Mouse (Mus musculus) midbrain, embryonic 11.5 days (tissue): ENCODE data around the gene Polr1d. TPM values are rescaled to one million over a fixed set of nuclear protein-coding genes. Genes with fewer than 3 reads are reported as not detected.

Source experiments
- ATAC-seq: fragments of 200-750 bp; cut with Nextera tagmentation; 2 replicates; pipeline ENCODE4 v1.8.0; 2017; ENCODE audit warnings: moderate TSS enrichment, moderate library complexity; ENCODE audit not compliant: low FRiP score
- DNase-seq: peaks from one replicate; pipeline ENCODE4 v3.0.0; 2015; ENCODE audit warnings: low spot score; ENCODE audit errors: missing footprints
- H3K27ac ChIP-seq: fragments of 300-500 bp; sonication (generic); 2 replicates; pipeline ENCODE4 v1.5.1; 2014; ENCODE audit warnings: low read depth, low read length
- H3K27me3 ChIP-seq: fragments of 300-500 bp; sonication (generic); 2 replicates; pipeline ENCODE4 v1.6.1; 2014; ENCODE audit warnings: mild to moderate bottlenecking, low read length, moderate library complexity, mixed read lengths; ENCODE audit not compliant: control insufficient read depth, insufficient read depth
- H3K36me3 ChIP-seq: fragments of 300-500 bp; sonication (generic); 2 replicates; pipeline ENCODE4 v1.6.1; 2014; ENCODE audit warnings: mild to moderate bottlenecking, low read length, moderate library complexity, mixed read lengths; ENCODE audit not compliant: control insufficient read depth, insufficient read depth
- H3K4me1 ChIP-seq: fragments of 300-500 bp; sonication (generic); 2 replicates; pipeline ENCODE4 v1.6.1; 2014; ENCODE audit warnings: low read length; ENCODE audit not compliant: control insufficient read depth, insufficient read depth
- H3K4me2 ChIP-seq: fragments of 300-500 bp; sonication (generic); 2 replicates; pipeline ENCODE4 v1.6.1; 2014; ENCODE audit warnings: mild to moderate bottlenecking, moderate library complexity
- H3K4me3 ChIP-seq: fragments of 300-500 bp; sonication (generic); 2 replicates; pipeline ENCODE4 v1.5.1; 2014; ENCODE audit warnings: low read depth, low read length
- H3K9ac ChIP-seq: fragments of 300-500 bp; sonication (generic); 2 replicates; pipeline ENCODE4 v1.6.1; 2014; ENCODE audit warnings: low read length
- H3K9me3 ChIP-seq: fragments of 300-500 bp; sonication (generic); 2 replicates; pipeline ENCODE4 v1.6.1; 2016; ENCODE audit warnings: low read length; ENCODE audit not compliant: control insufficient read depth
- WGBS: fragments of 180-500 bp; shearing (Covaris S2); extraction: QIAGEN DNeasy Blood & Tissue Kit; methylation state at CpG from one replicate; pipeline ENCODE4 v1.1.7; 2014; 5-methylcytosine and 5-hydroxymethylcytosine counted together
- polyA plus RNA-seq: library from polyadenylated mRNA; unstranded; fragments of >200 nt; fragmentation: Nextera tagmentation; extraction: Ambion mirVana; gene quantifications from 2 replicates; pipeline ENCODE4 v1.2.1, GENCODE M21; 2014

Gene Polr1d
- polyA plus RNA-seq, 1 experiment from 2014 or later, result 120 TPM

- Histone ChIP-seq H3K27ac (peak within 1 kb of the TSS; percentile 65), H3K4me3 (peak within 1 kb of the TSS; percentile 82), H3K27me3 (no peaks in the 10 kb centered on the region; the same call in 1 of the 2 replicates), H3K36me3 (no peaks in the 10 kb centered on the region; the same call in 1 of the 2 replicates), H3K9ac (peak within 1 kb of the TSS; percentile 82), H3K4me2 (peak within 1 kb of the TSS; percentile 82), H3K9me3 (no peaks in the 10 kb centered on the region), H3K4me1 (peaks cover 10% of the 10 kb centered on the region)
- peak; percentile 99 for ATAC-seq
- under 1% methylated on average over 61 of the region's 65 CpGs for WGBS
- DNase-seq, result peak; percentile 99
These were observed 638 bp upstream of the Polr1d start, which contains the start of gene Lnx2 for GRCm38 (mm10) chr5:147076026-147076798. Gene Lnx2 (minus strand): TSS chr5:147076586.

DNA sequence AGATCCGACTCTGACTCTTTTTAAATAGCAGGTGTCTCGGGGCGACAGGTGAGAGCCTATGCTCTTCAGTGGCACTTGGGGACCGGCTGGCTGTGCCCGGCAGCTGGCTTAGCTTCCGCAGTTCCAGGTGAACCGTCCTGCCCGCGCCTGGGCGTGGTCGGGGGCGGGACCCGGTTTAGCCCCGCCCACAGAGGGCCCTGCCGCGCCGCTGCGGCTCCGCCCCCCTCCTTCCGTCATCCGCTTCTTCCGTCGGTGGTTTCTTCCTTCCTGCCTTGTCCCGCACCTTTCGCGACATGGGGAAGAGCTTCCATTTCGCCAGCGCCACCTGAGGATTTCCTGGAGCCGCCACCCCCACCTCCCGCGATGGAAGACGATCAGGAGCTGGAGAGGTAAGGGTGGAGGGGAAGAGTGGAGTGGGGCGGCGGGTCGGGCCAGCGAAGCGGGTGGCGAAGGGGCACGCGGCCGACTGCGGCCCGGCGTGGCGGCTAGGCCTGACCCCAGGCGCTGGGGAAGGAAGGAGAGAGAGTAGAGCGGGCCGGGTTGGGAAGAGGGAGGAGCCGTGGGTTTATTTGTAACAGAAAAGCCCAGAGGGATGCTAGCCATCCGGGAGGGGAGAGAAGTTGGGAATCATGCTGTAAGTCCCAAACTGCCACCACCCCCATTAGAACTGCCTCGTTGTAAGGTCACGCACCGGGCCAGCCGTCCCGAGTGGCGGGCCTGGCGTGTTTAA, 620 bp downstream of the Polr1d start:
- H3K9ac ChIP-seq, result peak overlapping the region; percentile 82
- under 1% methylated on average over 57 of the region's 57 CpGs for WGBS
- DNase-seq, result peak; percentile 99
- ATAC-seq, result peak; percentile 68
- no peaks in the 10 kb centered on the region for H3K9me3 ChIP-seq
- peak overlapping the region; percentile 82 for H3K4me2 ChIP-seq
- H3K27me3 ChIP-seq, result no peaks in the 10 kb centered on the region; the same call in 1 of the 2 replicates
- peak overlapping the region; percentile 82 for H3K4me3 ChIP-seq
- H3K4me1 ChIP-seq, result peaks cover 10% of the 10 kb centered on the region
- no peak overlapping the region for H3K27ac ChIP-seq
- no peaks in the 10 kb centered on the region; the same call in 1 of the 2 replicates for H3K36me3 ChIP-seq

DNA sequence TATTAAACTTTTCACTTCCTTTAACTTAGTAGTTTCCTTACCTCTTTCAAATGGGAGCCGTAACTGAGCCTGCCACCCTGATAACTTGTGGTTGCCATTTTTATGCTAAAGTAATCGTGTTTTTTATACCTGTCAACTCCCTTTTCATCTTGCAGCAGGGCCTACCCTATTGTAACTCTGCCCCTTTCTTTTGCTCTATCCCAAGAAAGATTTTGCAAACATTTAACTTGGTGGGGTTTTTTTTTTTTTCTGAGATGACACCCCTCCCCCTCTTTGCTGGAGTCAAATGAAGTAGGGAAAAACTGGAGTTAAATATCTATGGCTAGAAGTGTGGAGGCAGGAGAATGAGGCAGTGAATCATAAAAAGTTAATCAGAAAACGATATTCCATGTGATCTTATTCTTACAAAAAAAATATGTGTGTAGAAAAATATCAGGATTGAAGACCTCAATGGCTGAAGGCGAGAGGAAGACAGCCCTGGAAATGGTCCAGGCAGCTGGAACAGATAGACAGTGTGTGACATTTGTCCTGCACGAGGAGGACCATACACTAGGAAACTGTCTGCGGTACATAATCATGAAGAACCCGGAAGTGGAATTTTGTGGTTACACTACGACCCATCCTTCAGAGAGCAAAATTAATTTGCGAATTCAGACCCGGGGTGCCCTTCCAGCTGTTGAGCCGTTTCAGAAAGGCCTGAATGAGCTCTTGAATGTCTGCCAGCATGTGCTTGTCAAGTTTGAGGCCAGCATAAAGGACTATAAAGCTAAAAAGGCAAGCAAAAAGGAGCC, 1.5 kb downstream of the Polr1d start:
- H3K27me3 ChIP-seq, result no peaks in the 10 kb centered on the region; the same call in 1 of the 2 replicates
- H3K36me3 ChIP-seq, result no peaks in the 10 kb centered on the region; the same call in 1 of the 2 replicates
- no peak for DNase-seq
- H3K27ac ChIP-seq, result no peak overlapping the region
- H3K9ac ChIP-seq, result peak overlapping the region; percentile 82
- H3K4me2 ChIP-seq, result peak overlapping the region; percentile 82
- peak overlapping the region; percentile 82 for H3K4me3 ChIP-seq
- no peaks in the 10 kb centered on the region for H3K9me3 ChIP-seq
- no peak for ATAC-seq
- 73% methylated on average over 11 of the region's 11 CpGs for WGBS
- peaks cover 10% of the 10 kb centered on the region for H3K4me1 ChIP-seq

- ATAC-seq, result no peak
- H3K36me3 ChIP-seq, result peaks cover 3% of the 10 kb centered on the region
These were observed 8.5 kb downstream of the Polr1d start for GRCm38 (mm10) chr5:147085201-147085894.

DNA sequence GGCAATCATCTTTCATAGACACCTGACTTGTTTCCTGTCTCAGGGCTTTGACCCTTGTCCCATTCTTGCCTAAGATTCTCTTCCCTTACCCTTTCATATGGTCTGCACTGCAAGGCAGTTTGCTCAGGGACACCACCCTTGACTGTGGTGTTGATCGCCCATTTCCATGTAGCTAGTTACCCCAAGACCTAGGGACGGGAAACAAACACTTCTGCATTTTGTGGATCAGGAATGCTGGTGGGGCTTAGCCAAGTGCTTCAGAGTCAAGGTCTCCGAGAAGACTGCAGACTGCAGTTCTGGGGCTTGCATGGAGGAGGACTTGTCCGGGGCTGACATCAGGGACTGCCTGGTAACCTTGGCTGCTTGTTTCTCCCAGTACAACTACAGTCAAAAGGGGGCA, 10.0 kb downstream of the Polr1d start:
- Histone ChIP-seq H3K9ac (no peak overlapping the region), H3K9me3 (no peaks in the 10 kb centered on the region), H3K27me3 (no peaks in the 10 kb centered on the region), H3K4me1 (no peaks in the 10 kb centered on the region), H3K36me3 (peaks cover 3% of the 10 kb centered on the region), H3K4me2 (no peak overlapping the region), H3K4me3 (no peak overlapping the region), H3K27ac (no peak overlapping the region)
- DNase-seq, result no peak
- ATAC-seq, result no peak
- 88% methylated on average over 4 of the region's 4 CpGs for WGBS

More at GRCm38 (mm10) chr5:147085201-147085894, 8.5 kb downstream of the Polr1d start:
- Histone ChIP-seq H3K4me2 (no peak overlapping the region), H3K9ac (no peak overlapping the region), H3K4me3 (no peak overlapping the region), H3K27ac (no peak overlapping the region), H3K27me3 (no peaks in the 10 kb centered on the region), H3K4me1 (no peaks in the 10 kb centered on the region), H3K9me3 (no peaks in the 10 kb centered on the region)
- DNase-seq, result no peak
- 93% methylated on average over 9 of the region's 9 CpGs for WGBS

DNA sequence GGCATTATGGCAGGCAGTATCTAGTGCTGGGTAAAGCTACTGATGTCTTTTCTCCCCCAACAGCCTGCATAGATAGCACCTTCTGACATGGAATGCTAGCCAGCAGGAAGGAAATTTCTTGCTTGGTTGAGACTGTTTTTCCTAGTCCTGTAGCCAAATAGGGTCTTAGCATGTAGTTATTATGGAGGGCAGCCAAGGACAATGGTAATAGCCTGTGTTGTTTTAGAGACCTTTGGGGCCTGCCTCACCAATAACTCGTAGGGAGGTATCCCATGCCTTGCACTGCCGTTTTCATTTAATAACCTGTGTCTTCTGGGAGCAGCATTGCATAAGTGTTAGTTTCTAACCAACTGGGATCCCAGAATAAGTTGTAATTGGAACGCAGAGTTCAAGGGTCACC, 13.0 kb downstream of the Polr1d start:
- H3K4me2 ChIP-seq, result no peak overlapping the region
- no peaks in the 10 kb centered on the region for H3K4me1 ChIP-seq
- no peak for DNase-seq
- WGBS, result 91% methylated on average over 3 of the region's 3 CpGs
- no peak overlapping the region for H3K9ac ChIP-seq
- H3K27me3 ChIP-seq, result no peaks in the 10 kb centered on the region
- H3K4me3 ChIP-seq, result no peak overlapping the region
- no peak overlapping the region for H3K27ac ChIP-seq
- H3K9me3 ChIP-seq, result no peaks in the 10 kb centered on the region
- ATAC-seq, result no peak
- peaks cover 3% of the 10 kb centered on the region for H3K36me3 ChIP-seq

GRCm38 (mm10) chr5:147090256-147090963, 13.6 kb downstream of the Polr1d start:
- no peak overlapping the region for H3K4me3 ChIP-seq
- H3K27me3 ChIP-seq, result no peaks in the 10 kb centered on the region
- no peaks in the 10 kb centered on the region for H3K4me1 ChIP-seq
- no peak overlapping the region for H3K27ac ChIP-seq
- peaks cover 3% of the 10 kb centered on the region for H3K36me3 ChIP-seq
- no peak overlapping the region for H3K4me2 ChIP-seq
- DNase-seq (no peak), ATAC-seq (no peak)
- no peak overlapping the region for H3K9ac ChIP-seq
- no peaks in the 10 kb centered on the region for H3K9me3 ChIP-seq
- WGBS, result 88% methylated on average over 11 of the region's 11 CpGs

- H3K9ac ChIP-seq, result no peak overlapping the region
- no peak for ATAC-seq
- no peak overlapping the region for H3K4me3 ChIP-seq
- no peak for DNase-seq
- H3K4me2 ChIP-seq, result no peak overlapping the region
- peaks cover 2% of the 10 kb centered on the region; the same call in 1 of the 2 replicates for H3K36me3 ChIP-seq
- no peaks in the 10 kb centered on the region for H3K27me3 ChIP-seq
- H3K9me3 ChIP-seq, result no peaks in the 10 kb centered on the region
- no peaks in the 10 kb centered on the region for H3K4me1 ChIP-seq
- WGBS, result 94% methylated on average over 7 of the region's 7 CpGs
- H3K27ac ChIP-seq, result no peak overlapping the region
These were observed 15.6 kb downstream of the Polr1d start for GRCm38 (mm10) chr5:147092448-147092847.
